Mouse (Mus musculus) heart, embryonic 16.5 days (tissue): ENCODE data around the gene Gm4907. TPM values are rescaled to one million over a fixed set of nuclear protein-coding genes. Genes with fewer than 3 reads are reported as not detected.
"Not testable (repeated sequence)": the region's sequence is repeated elsewhere in the genome, so short reads cannot be mapped to it uniquely, and the experiment has no call there.

ENCODE experiments used
- ATAC-seq: fragments of 200-750 bp; cut with Nextera tagmentation; replicated peaks from 2 replicates; pipeline ENCODE4 v1.8.0; 2017; ENCODE audit warnings: moderate number of reproducible peaks; ENCODE audit not compliant: insufficient read depth, low FRiP score; ENCODE audit errors: extremely low read depth
- H3K27ac ChIP-seq: fragments of 300-500 bp; sonication (generic); 2 replicates; pipeline ENCODE4 v1.5.1; 2014; ENCODE audit warnings: mild to moderate bottlenecking, low read length, control low read depth, moderate library complexity
- H3K27me3 ChIP-seq: fragments of 300-500 bp; sonication (generic); 2 replicates; pipeline ENCODE4 v1.6.1; 2014; ENCODE audit warnings: low read length, mixed read lengths; ENCODE audit not compliant: control insufficient read depth, insufficient read depth
- H3K36me3 ChIP-seq: fragments of 300-500 bp; sonication (generic); 2 replicates; pipeline ENCODE4 v1.6.1; 2014; ENCODE audit not compliant: control insufficient read depth, insufficient read depth
- H3K4me1 ChIP-seq: fragments of 300-500 bp; sonication (generic); 2 replicates; pipeline ENCODE4 v1.6.1; 2014; ENCODE audit warnings: low read length, mixed read lengths; ENCODE audit not compliant: control insufficient read depth, insufficient read depth
- H3K4me2 ChIP-seq: fragments of 300-500 bp; sonication (generic); 2 replicates; pipeline ENCODE4 v1.6.1; 2014; ENCODE audit warnings: low read depth, mild to moderate bottlenecking, control low read depth, low read length
- H3K4me3 ChIP-seq: fragments of 300-500 bp; sonication (generic); 2 replicates; pipeline ENCODE4 v1.5.1; 2014; ENCODE audit warnings: mild to moderate bottlenecking, control low read depth, low read length
- H3K9ac ChIP-seq: fragments of 300-500 bp; sonication (generic); 2 replicates; pipeline ENCODE4 v1.6.1; 2014; ENCODE audit warnings: low read length, control low read depth
- H3K9me3 ChIP-seq: fragments of 300-500 bp; sonication (generic); replicated peaks from 2 replicates; pipeline ENCODE4 v1.6.1; 2016; ENCODE audit warnings: low read length; ENCODE audit not compliant: control insufficient read depth
- WGBS: fragments of 180-500 bp; shearing (Covaris S2); extraction: QIAGEN DNeasy Blood & Tissue Kit; methylation state at CpG from one replicate; pipeline ENCODE4 v1.1.7; 2014; 5-methylcytosine and 5-hydroxymethylcytosine counted together
- polyA plus RNA-seq: library from polyadenylated mRNA; unstranded; fragments of >200 nt; fragmentation: Nextera tagmentation; extraction: Ambion mirVana; gene quantifications from 2 replicates; pipeline ENCODE4 v1.2.1, GENCODE M21; 2015

The Gm4907 gene
- polyA plus RNA-seq, result not detected in 2 replicates

DNA sequence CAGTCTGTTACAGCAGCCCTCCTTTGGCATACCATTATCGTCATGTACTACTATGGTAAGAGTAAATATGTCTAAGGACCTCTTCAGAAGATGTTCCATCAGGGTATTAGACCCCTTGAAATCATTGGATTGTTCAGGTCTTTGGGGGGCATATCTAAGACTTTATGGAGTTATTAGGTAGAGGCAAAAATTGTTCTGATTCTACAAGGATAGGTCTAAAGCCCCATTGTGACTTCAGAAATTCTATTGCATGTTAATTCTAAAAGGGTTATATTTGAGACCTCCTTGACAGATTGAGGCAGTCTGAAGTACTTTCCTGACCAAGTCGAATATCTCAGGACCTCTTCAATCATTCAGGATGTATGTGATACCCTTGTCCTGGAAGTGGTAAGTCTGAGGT lies at the start of gene Gm4907:
Gene Gm4907 (plus strand): TSS at position 301 of the 400 bp plus-strand sequence.
- not testable (repeated sequence) for H3K9ac ChIP-seq, H3K36me3 ChIP-seq, H3K27me3 ChIP-seq, H3K4me3 ChIP-seq, H3K9me3 ChIP-seq, H3K4me2 ChIP-seq, H3K4me1 ChIP-seq, H3K27ac ChIP-seq, ATAC-seq
- 55% methylated on average over 2 of the region's 2 CpGs for WGBS

DNA sequence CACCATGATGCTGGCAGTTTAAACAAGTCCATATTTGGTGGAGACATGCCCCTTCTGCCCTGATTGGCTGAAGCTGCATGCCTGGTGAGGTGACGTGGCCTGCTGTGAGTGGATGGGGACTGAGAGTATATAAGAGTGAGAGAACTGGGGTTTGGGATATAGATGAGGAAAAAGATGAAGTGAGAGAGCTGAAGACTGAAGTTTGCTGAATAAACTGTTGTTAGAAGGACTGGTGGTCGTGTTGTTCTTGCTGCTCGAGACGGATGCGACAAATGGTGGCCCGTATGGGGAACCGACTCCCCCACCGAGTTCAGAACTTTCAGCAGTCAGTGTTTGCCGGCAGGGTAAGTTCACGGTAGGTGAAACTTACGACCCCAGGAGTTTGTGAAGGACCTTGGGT lies 48.6 kb upstream of the Gm4907 start:
- not testable (repeated sequence) for H3K9ac ChIP-seq, H3K4me3 ChIP-seq, H3K9me3 ChIP-seq, H3K27me3 ChIP-seq, H3K4me2 ChIP-seq, ATAC-seq, H3K36me3 ChIP-seq, H3K27ac ChIP-seq, H3K4me1 ChIP-seq
- 85% methylated on average over 11 of the region's 11 CpGs for WGBS

DNA sequence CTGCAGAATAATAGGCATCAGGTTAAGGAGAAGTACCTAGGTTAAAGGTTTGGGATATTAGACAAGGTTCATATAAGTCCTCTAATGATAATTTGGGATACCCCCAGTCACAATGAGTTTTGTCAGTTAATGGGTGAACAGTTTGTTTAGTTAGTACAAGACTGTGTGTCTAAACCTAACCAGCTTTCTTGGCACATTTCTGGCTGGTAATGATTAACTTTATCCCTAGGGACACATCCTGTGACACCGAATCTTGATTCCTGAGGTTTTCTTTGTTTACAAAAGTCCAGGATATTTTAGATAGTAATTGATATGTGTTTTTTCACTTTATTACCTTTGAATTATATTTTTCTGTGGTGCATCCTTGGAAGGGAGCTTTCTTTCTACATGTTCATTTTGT lies 41.4 kb upstream of the Gm4907 start:
- Histone ChIP-seq H3K36me3 (no peaks in the 10 kb centered on the region), H3K4me1 (no peaks in the 10 kb centered on the region), H3K4me3 (no peak overlapping the region), H3K9me3 (no peaks in the 10 kb centered on the region), H3K27ac (no peak overlapping the region), H3K27me3 (no peaks in the 10 kb centered on the region), H3K9ac (no peak overlapping the region), H3K4me2 (no peak overlapping the region)
- WGBS, result 91% methylated on average over 1 of the region's 1 CpGs
- ATAC-seq, result no peak

DNA sequence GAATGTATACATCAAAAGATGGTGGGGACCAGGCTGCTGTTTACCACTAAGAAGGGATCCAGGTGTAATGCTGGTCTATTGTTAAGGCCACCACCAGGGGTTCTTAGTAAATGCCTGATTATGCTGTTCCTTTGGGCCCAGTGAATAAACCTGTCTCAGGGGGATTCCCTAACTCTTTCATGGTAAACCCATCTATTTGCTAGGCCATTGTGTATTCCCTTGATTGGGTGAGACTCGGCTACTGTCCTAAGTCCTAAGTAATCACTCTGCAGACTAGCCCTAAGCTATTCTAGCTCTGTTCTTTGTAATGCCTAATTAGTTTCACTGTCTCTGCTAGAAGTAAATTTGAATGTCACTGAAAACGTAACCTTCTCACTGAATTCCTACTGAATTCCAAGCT lies 71.8 kb downstream of the Gm4907 start:
- Histone ChIP-seq H3K9me3 (0 out of 2 replicates have a peak, but pooled peaks cover 4% of the 10 kb centered on the region), H3K27me3 (no peaks in the 10 kb centered on the region), H3K9ac (no peak overlapping the region), H3K36me3 (no peaks in the 10 kb centered on the region), H3K4me1 (no peaks in the 10 kb centered on the region), H3K4me3 (no peak overlapping the region), H3K4me2 (no peak overlapping the region), H3K27ac (no peak overlapping the region)
- no peak for ATAC-seq
- 75% methylated on average over 2 of the region's 2 CpGs for WGBS

Other genes starting within 250 kb of the Gm4907 start
- gene Wdr44, start 189.5 kb upstream of the Gm4907 start, polyA plus RNA-seq, result 7.4 and 8.4 TPM in 2 replicates
- gene Gm4985, start 76.4 kb downstream of the Gm4907 start, polyA plus RNA-seq, result not detected in 2 replicates